Mouse (Mus musculus) neural tube, embryonic 12.5 days (tissue): ENCODE data around the gene Galnt14. TPM values are rescaled to one million over a fixed set of nuclear protein-coding genes. Genes with fewer than 3 reads are reported as not detected.
A peak's percentile ranks its signal among the peaks of the same experiment; 100 is the strongest.

Experiments used
- ATAC-seq: fragments of 200-750 bp; cut with Nextera tagmentation; 2 replicates; pipeline ENCODE4 v1.8.0; 2017; ENCODE audit warnings: low read depth, mild to moderate bottlenecking, moderate TSS enrichment, moderate library complexity; ENCODE audit not compliant: low FRiP score
- H3K27ac ChIP-seq: fragments of 300-500 bp; sonication (generic); 2 replicates; pipeline ENCODE4 v1.5.1; 2016
- H3K27me3 ChIP-seq: fragments of 300-500 bp; sonication (generic); replicated peaks from 2 replicates; pipeline ENCODE4 v1.6.1; 2016; ENCODE audit warnings: mild to moderate bottlenecking
- H3K36me3 ChIP-seq: fragments of 300-500 bp; sonication (generic); 2 replicates; pipeline ENCODE4 v1.6.1; 2016; ENCODE audit warnings: mild to moderate bottlenecking
- H3K4me1 ChIP-seq: fragments of 300-500 bp; sonication (generic); 2 replicates; pipeline ENCODE4 v1.6.1; 2016
- H3K4me2 ChIP-seq: fragments of 300-500 bp; sonication (generic); replicated peaks from 2 replicates; pipeline ENCODE4 v1.6.1; 2016; ENCODE audit warnings: mild to moderate bottlenecking
- H3K4me3 ChIP-seq: fragments of 300-500 bp; sonication (generic); 2 replicates; pipeline ENCODE4 v1.5.1; 2016
- H3K9ac ChIP-seq: fragments of 300-500 bp; sonication (generic); 2 replicates; pipeline ENCODE4 v1.6.1; 2016; ENCODE audit warnings: mild to moderate bottlenecking
- H3K9me3 ChIP-seq: fragments of 300-500 bp; sonication (generic); 2 replicates; pipeline ENCODE4 v1.6.1; 2016; ENCODE audit warnings: mild to moderate bottlenecking
- WGBS: fragments of 180-500 bp; shearing (Covaris S2); methylation state at CpG from one replicate; pipeline ENCODE4 v1.1.7; 2016; 5-methylcytosine and 5-hydroxymethylcytosine counted together
- polyA plus RNA-seq: library from polyadenylated mRNA; unstranded; fragments of >200 nt; fragmentation: Nextera tagmentation; extraction: Ambion mirVana; gene quantifications from 2 replicates; pipeline ENCODE4 v1.2.1, GENCODE M21; 2016

Galnt14 gene
- polyA plus RNA-seq, 1 experiment from 2014 or later = 14.5 TPM

DNA sequence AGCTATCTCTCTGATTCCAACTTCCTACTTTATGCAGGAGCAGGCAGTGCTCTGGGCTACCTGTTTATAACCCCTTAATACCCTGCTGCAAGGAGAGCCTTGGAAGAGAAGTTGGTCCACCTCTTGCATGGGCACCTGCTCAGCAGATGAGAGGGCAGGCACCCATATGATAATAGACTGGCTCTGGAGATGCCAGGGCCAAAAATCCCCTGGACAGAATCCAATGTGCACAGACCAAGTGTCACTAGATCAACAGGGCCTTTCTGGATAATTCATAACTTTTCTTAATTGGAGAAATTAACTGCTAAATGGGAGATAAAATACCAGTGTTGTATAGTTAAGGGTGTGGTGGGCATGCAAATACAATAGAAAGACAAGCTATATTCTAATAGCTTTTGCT, 6.7 kb downstream of the Galnt14 start:
- 0 out of 2 replicates have a peak, but pooled peaks cover 3% of the 10 kb centered on the region for H3K27me3 ChIP-seq
- no peak overlapping the region for H3K4me2 ChIP-seq
- H3K4me1 ChIP-seq = peaks cover 22% of the 10 kb centered on the region
- H3K9me3 ChIP-seq = no peaks in the 10 kb centered on the region
- no peak overlapping the region for H3K27ac ChIP-seq
- no peak overlapping the region for H3K9ac ChIP-seq
- H3K4me3 ChIP-seq = no peak overlapping the region
- H3K36me3 ChIP-seq = no peaks in the 10 kb centered on the region
- ATAC-seq = no peak

DNA sequence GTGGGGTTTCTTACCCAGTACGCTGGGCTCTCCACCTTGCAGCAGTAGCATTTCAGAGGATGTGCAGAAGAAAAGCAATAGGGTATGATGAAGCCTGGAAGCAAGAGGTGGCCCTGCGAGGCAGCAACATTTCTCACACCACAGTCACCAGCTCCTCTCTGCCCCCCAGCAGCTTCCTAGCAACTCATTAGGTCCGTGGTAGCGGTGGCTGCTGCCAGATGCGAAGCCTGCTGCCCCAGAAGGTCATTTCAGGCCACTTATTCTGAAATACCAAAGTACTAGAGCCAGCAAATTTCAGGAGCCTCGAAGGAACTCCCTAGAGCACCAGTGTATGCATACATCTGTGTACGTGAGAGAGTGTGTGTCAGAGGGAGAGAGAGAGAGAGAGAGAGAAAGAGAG, 9.2 kb downstream of the Galnt14 start:
- Histone ChIP-seq H3K4me2 (no peak overlapping the region), H3K4me1 (peaks cover 22% of the 10 kb centered on the region), H3K36me3 (no peaks in the 10 kb centered on the region), H3K4me3 (no peak overlapping the region), H3K9ac (no peak overlapping the region), H3K27ac (no peak overlapping the region), H3K9me3 (no peaks in the 10 kb centered on the region), H3K27me3 (no peaks in the 10 kb centered on the region)
- WGBS = 28% methylated on average over 7 of the region's 7 CpGs
- ATAC-seq = no peak

DNA sequence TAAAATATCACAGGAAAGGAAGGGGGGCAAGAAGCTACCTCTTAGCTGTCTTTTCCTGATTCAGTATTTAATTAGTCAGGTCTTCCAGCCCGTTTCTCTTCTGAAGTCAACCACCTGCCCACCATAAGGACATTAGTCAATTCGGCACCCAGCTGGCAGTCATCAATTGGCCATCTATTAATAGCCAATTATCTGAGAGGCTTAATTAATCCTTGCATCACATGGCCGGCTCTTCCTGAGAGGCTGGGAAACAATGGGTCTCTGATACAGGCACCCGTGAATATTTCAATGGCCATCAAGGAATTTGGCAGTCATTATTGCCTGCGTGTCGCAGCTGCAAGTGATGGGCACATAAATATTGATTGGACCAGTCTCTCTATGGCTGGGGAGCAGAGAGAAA, 10.4 kb downstream of the Galnt14 start:
- Histone ChIP-seq H3K4me2 (no peak overlapping the region), H3K36me3 (no peaks in the 10 kb centered on the region), H3K9ac (no peak overlapping the region), H3K27me3 (no peaks in the 10 kb centered on the region), H3K4me1 (peaks cover 21% of the 10 kb centered on the region), H3K9me3 (no peaks in the 10 kb centered on the region), H3K4me3 (no peak overlapping the region), H3K27ac (no peak overlapping the region)
- peak; percentile 67 for ATAC-seq
- 37% methylated on average over 6 of the region's 6 CpGs for WGBS

DNA sequence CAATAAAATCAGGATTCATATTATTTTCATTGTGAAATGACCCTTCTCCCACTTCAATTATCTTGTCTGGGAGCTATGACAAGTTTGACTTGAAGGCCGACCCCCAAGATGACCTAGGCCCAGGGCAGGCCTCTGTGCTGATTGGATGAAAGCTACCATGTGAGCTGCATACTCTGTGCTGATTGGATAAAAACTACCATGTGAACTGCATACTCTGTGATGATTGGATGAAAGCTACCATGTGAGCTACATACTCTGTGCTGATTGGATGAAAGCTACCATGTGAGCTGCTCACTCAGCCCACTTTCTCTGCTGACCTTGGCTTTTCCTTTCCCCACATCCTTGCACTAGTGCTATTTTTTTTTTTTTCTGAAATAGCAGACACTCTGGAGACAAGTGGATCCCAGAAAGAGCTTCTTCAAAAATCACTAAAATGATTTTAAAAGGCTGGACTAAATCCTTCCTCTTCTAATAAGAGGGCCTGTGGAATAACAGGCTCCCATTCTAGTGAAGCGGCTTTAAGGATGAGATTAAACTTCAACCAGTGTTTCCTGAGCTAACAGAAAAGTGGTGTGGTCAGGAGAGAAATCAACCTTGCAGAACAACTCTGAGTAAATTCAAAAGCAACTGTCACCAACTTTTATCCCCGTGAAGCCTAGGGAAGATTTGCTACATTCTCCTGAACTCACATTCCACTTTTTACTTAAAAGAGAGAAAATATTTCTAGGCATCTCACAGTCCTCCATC, 15.9 kb downstream of the Galnt14 start:
- Histone ChIP-seq H3K27me3 (no peaks in the 10 kb centered on the region), H3K4me3 (no peak overlapping the region), H3K4me1 (0 out of 2 replicates have a peak, but pooled peaks cover 3% of the 10 kb centered on the region), H3K9ac (no peak overlapping the region), H3K27ac (no peak overlapping the region), H3K36me3 (no peaks in the 10 kb centered on the region), H3K4me2 (no peak overlapping the region), H3K9me3 (no peaks in the 10 kb centered on the region)
- 94% methylated on average over 3 of the region's 3 CpGs for WGBS
- no peak for ATAC-seq

DNA sequence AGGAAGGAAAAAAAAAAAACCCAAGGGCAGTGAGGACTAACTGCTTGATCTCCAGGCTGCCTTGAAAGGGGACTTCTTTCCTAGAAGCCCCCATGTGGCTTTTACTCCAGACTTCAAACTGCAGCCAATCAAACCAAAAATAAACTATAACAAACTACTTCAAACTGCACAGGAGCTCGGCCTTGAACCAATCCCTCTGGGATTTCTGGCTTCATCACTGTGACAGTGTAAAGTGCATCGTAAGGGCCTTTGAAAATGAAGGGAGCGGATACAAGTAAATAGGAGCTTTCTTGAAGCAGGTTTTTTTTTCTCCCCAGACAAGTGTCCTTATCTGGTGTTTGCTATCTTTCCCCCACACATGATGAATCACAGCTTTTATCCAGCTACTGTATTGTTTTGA, 22.0 kb downstream of the Galnt14 start:
- Histone ChIP-seq H3K4me1 (no peaks in the 10 kb centered on the region), H3K36me3 (no peaks in the 10 kb centered on the region), H3K27me3 (no peaks in the 10 kb centered on the region), H3K9ac (no peak overlapping the region), H3K9me3 (no peaks in the 10 kb centered on the region), H3K4me3 (no peak overlapping the region), H3K4me2 (no peak overlapping the region), H3K27ac (no peak overlapping the region)
- ATAC-seq = no peak
- 77% methylated on average over 3 of the region's 3 CpGs for WGBS

DNA sequence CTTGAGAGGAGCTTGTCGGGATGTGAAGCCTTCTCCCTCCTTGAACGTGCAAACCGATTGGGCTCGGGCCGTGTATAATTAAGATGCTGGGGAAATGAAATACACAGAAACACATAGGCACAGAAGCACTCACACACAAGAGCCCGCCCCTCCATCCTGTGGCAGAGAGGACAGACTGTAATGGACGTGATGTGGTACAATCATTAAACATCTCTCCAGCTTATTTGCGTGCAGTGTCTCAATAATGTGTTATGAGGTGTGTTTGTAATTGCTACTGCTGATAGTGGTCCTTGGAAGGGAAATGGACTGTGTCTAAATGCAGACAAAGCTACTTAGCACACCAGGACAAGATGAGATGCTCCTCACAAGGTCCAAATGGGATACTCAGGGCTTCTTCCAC, 24.0 kb downstream of the Galnt14 start:
- ATAC-seq = no peak
- Histone ChIP-seq H3K9me3 (no peaks in the 10 kb centered on the region), H3K27ac (no peak overlapping the region), H3K36me3 (no peaks in the 10 kb centered on the region), H3K9ac (no peak overlapping the region), H3K4me2 (no peak overlapping the region), H3K4me3 (no peak overlapping the region), H3K4me1 (no peaks in the 10 kb centered on the region), H3K27me3 (no peaks in the 10 kb centered on the region)
- WGBS = 76% methylated on average over 8 of the region's 8 CpGs

DNA sequence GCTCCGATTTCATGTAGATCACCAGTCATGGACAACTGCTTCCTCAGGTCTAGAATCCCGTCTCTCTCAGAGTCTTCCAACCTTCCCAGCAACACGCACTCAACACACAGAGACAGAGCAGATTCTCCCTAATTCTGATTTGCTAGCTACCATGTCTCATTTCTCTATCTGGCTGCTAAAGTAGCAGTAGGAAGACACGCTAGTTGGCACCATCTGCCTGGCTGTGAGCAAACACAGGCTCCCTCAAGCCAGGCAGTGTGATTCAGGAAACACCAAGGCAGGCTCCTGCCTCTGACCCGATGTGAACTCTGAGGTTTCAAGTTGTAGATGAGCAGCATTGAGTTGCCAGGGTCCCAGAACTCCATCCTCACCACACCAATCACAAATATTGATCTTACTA, 25.5 kb downstream of the Galnt14 start:
- H3K27me3 ChIP-seq = no peaks in the 10 kb centered on the region
- H3K9me3 ChIP-seq = no peaks in the 10 kb centered on the region
- no peak overlapping the region for H3K27ac ChIP-seq
- no peak for ATAC-seq
- no peaks in the 10 kb centered on the region for H3K4me1 ChIP-seq
- H3K4me2 ChIP-seq = no peak overlapping the region
- no peak overlapping the region for H3K9ac ChIP-seq
- WGBS = 82% methylated on average over 5 of the region's 5 CpGs
- no peaks in the 10 kb centered on the region for H3K36me3 ChIP-seq
- H3K4me3 ChIP-seq = no peak overlapping the region

DNA sequence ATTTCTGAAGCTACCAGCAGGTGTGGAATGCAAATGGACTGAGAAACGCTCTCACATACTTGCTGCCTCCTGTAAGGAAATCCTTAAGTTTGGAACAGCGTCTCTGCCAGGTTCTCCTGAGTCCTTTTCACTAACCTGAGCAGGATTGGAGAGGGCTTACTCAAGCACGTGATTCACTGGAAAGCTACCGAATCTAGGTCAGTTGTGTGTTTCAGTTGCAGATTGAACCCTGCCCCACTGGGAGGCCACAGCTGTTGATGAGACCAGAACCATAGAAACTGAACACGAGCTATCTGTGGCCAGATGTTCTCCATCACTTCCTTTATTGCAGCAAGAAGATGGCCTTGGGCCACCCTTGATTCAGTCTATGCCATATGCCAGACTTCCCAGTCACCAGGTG, 38.3 kb downstream of the Galnt14 start:
- ATAC-seq = no peak
- Histone ChIP-seq H3K36me3 (no peaks in the 10 kb centered on the region), H3K27ac (no peak overlapping the region), H3K4me2 (no peak overlapping the region), H3K9ac (no peak overlapping the region), H3K27me3 (no peaks in the 10 kb centered on the region), H3K9me3 (no peaks in the 10 kb centered on the region), H3K4me1 (no peaks in the 10 kb centered on the region), H3K4me3 (no peak overlapping the region)
- whole genome bisulfite sequencing = 77% methylated on average over 5 of the region's 5 CpGs

DNA sequence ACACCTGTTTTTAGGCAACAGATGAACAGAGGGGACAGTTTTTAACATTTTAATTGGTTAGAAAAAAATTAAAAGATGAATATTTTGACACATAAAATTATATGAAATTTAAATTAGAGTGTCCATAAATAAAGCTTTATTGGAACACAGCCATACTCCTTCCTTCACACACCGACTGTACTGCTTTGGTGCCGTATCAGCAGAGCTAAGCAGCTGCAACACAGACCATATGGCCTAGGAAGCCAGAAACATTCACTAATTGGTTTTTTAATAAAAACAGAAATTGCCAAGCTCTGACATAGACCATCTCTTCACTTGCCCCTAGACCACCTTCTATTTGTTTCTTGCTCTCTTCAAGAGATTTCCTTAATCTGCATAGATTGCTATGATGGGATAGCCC, 40.2 kb downstream of the Galnt14 start:
- Histone ChIP-seq H3K27ac (no peak overlapping the region), H3K27me3 (no peaks in the 10 kb centered on the region), H3K4me1 (no peaks in the 10 kb centered on the region), H3K9ac (no peak overlapping the region), H3K36me3 (no peaks in the 10 kb centered on the region), H3K9me3 (no peaks in the 10 kb centered on the region), H3K4me2 (no peak overlapping the region), H3K4me3 (no peak overlapping the region)
- 82% methylated on average over 2 of the region's 2 CpGs for WGBS
- ATAC-seq = no peak

DNA sequence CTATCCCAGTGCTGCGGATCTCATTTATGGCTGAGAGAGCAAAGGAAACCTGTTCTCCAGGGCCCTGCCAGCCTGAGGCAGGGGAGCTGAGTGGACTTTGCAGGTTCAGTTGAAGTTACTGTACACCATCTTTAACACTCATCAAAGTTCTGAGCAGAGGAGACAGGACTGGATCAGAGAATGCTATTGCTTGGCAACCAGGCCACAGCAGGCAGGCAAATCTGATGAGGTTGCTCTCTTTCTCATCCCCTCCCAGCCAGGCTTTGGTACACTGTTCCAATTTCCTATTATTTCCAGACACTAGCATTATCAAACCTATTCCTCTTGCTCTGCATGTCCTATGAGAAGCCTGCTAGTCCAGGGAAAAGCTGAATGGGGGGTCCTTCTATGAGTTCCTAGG, 41.3 kb downstream of the Galnt14 start:
- no peaks in the 10 kb centered on the region for H3K9me3 ChIP-seq
- H3K4me1 ChIP-seq = no peaks in the 10 kb centered on the region
- WGBS = 87% methylated on average over 1 of the region's 1 CpGs

DNA sequence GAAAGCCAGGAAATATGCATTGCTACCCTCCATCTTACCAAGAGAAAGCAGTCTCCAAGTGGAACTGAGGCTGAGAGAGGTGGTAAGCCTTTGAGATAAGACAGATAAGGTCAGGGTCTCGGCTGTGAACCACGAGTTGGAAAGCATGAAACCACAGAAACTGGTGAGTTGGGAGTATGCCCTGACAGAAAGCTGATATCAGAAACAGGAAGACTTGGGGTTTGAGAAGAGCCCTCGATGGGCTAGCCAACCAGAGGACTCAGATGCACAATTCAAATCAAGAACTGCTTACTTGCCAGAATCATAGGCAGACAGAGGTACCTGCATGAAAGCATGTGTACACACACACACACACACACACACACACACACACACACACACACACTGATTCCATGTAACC, 47.0 kb downstream of the Galnt14 start:
- no peaks in the 10 kb centered on the region for H3K27me3 ChIP-seq
- H3K9me3 ChIP-seq = no peaks in the 10 kb centered on the region
- ATAC-seq = no peak
- no peaks in the 10 kb centered on the region for H3K4me1 ChIP-seq
- H3K9ac ChIP-seq = no peak overlapping the region
- H3K27ac ChIP-seq = no peak overlapping the region
- no peak overlapping the region for H3K4me3 ChIP-seq
- no peak overlapping the region for H3K4me2 ChIP-seq
- 87% methylated on average over 3 of the region's 3 CpGs for WGBS
- H3K36me3 ChIP-seq = no peaks in the 10 kb centered on the region

More for the DNA sequence above, 41.3 kb downstream of the Galnt14 start:
- Histone ChIP-seq H3K36me3 (no peaks in the 10 kb centered on the region), H3K27me3 (no peaks in the 10 kb centered on the region), H3K27ac (no peak overlapping the region), H3K4me2 (no peak overlapping the region), H3K9ac (no peak overlapping the region), H3K4me3 (no peak overlapping the region)
- no peak for ATAC-seq

DNA sequence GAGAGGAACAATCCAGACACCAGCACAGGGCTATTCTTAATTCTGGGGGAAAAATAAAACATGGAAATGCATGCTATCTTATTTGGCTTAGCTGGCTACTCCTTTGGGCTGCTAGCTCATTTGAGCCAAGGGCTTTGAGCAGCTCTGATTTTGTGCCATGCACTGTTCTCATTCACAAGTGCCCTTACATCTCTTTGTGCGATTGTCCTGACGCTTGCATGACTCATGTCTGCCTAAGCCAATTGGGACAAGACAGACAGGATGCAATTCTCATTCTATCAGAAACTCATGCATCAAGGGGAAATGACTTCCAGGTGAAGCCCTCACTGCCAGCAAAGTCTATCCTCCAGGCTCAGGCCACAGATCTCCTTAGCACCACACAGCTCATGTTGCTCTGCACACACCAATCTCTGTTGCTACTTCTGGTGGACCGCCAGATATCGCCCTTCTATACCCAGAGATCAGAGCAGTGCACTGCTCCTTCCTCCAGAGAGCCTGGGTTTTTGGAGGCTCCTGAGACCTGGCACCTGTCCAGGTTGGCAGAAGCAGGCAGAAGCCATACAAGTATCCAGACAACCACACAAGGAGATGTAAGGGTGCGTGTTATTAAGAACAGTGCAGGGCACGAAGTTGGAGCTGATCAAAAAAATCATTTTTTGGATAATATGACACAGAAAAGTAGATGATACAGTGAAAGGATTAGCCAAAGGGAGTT, 51.4 kb downstream of the Galnt14 start:
- no peaks in the 10 kb centered on the region for H3K27me3 ChIP-seq
- no peaks in the 10 kb centered on the region for H3K4me1 ChIP-seq
- no peak for ATAC-seq
- no peak overlapping the region for H3K4me2 ChIP-seq
- 86% methylated on average over 6 of the region's 6 CpGs for WGBS
- H3K36me3 ChIP-seq = no peaks in the 10 kb centered on the region
- H3K27ac ChIP-seq = no peak overlapping the region
- H3K4me3 ChIP-seq = no peak overlapping the region
- no peak overlapping the region for H3K9ac ChIP-seq
- no peaks in the 10 kb centered on the region for H3K9me3 ChIP-seq

DNA sequence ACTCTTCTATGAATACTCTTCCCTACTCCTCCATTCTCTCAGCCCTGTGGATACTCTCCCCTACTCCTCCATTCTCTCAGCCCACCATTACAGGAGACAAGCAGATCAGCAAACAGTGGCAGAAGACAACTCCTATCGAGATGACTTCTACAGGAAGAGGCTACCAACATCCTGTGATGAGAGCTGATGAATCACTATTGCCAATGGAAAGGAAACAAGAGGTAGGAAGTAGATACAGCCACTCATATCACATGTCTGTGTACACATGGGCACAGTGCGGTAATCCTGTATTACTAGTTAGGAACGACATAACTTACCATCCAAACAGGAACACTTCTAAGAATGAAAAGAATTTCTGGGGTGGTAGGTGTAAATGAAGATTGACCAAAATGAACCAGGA, 53.9 kb downstream of the Galnt14 start:
- no peaks in the 10 kb centered on the region for H3K36me3 ChIP-seq
- H3K4me2 ChIP-seq = no peak overlapping the region
- H3K27ac ChIP-seq = no peak overlapping the region
- H3K9me3 ChIP-seq = no peaks in the 10 kb centered on the region
- WGBS = 91% methylated on average over 3 of the region's 3 CpGs
- no peak for ATAC-seq
- H3K4me1 ChIP-seq = no peaks in the 10 kb centered on the region
- no peaks in the 10 kb centered on the region for H3K27me3 ChIP-seq
- H3K9ac ChIP-seq = no peak overlapping the region
- H3K4me3 ChIP-seq = no peak overlapping the region
